Mouse (Mus musculus) forebrain, postnatal 0 days (tissue): Measurements from ENCODE around the gene Cdca8. TPM values are rescaled to one million over a fixed set of nuclear protein-coding genes. Genes with fewer than 3 reads are reported as not detected.

Experiments
- ATAC-seq: fragments of 200-750 bp; cut with Nextera tagmentation; 2 replicates; pipeline ENCODE4 v1.8.0; 2017; ENCODE audit warnings: mild to moderate bottlenecking, moderate library complexity
- DNase-seq: peaks from one replicate; pipeline ENCODE4 v3.0.0-alpha.2; 2015
- H3K27ac ChIP-seq: fragments of 300-500 bp; sonication (generic); 2 replicates; pipeline ENCODE4 v1.5.1; 2014; ENCODE audit warnings: low read depth, mild to moderate bottlenecking, antibody characterized with exemption, low read length, moderate library complexity, mixed read lengths
- H3K27me3 ChIP-seq: fragments of 300-500 bp; sonication (generic); 2 replicates; pipeline ENCODE4 v1.6.1; 2014; ENCODE audit warnings: mild to moderate bottlenecking, low read length, mixed read lengths; ENCODE audit not compliant: insufficient read depth
- H3K36me3 ChIP-seq: fragments of 300-500 bp; sonication (generic); 2 replicates; pipeline ENCODE4 v1.6.1; 2014; ENCODE audit warnings: mild to moderate bottlenecking, moderate library complexity; ENCODE audit not compliant: insufficient read depth
- H3K4me1 ChIP-seq: fragments of 300-500 bp; sonication (generic); 2 replicates; pipeline ENCODE4 v1.6.1; 2014; ENCODE audit warnings: antibody characterized with exemption; ENCODE audit not compliant: insufficient read depth
- H3K4me2 ChIP-seq: fragments of 300-500 bp; sonication (generic); 2 replicates; pipeline ENCODE4 v1.6.1; 2014; ENCODE audit warnings: low read depth, mild to moderate bottlenecking, moderate library complexity
- H3K4me3 ChIP-seq: fragments of 300-500 bp; sonication (generic); 2 replicates; pipeline ENCODE4 v1.5.1; 2014; ENCODE audit warnings: low read depth, low read length, mixed read lengths
- H3K9ac ChIP-seq: fragments of 300-500 bp; sonication (generic); 2 replicates; pipeline ENCODE4 v1.6.1; 2014; ENCODE audit warnings: mild to moderate bottlenecking
- H3K9me3 ChIP-seq: fragments of 300-500 bp; sonication (generic); 2 replicates; pipeline ENCODE4 v1.6.1; 2016; ENCODE audit warnings: low read length
- CTCF ChIP-seq: sonication (generic); IDR thresholded peaks from 2 replicates; pipeline ENCODE4 v1.5.1; 2016; ENCODE audit warnings: antibody characterized with exemption, control low read depth, low read depth
- WGBS: fragments of 180-500 bp; shearing (Covaris S2); extraction: QIAGEN DNeasy Blood & Tissue Kit; methylation state at CpG from one replicate; pipeline ENCODE4 v1.1.7; 2014; 5-methylcytosine and 5-hydroxymethylcytosine counted together
- polyA plus RNA-seq: library from polyadenylated mRNA; unstranded; fragments of >200 nt; fragmentation: Nextera tagmentation; extraction: Ambion mirVana; gene quantifications from 2 replicates; pipeline ENCODE4 v1.2.1, GENCODE M21; 2015
- total RNA-seq: library from RNA; depleted of rRNA; stranded (reverse); fragments of >200 nt; gene quantifications from 2 replicates; pipeline ENCODE4 v1.2.3, GENCODE M21; 2014

Cdca8 gene
- total and polyA plus RNA-seq, 2 experiments from 2014 or later: 10.1 to 21.2 TPM

- Histone ChIP-seq H3K27me3 (peaks cover 55% of the 10 kb centered on the region), H3K4me3 (no peak overlapping the region), H3K27ac (no peak overlapping the region), H3K9ac (no peak overlapping the region), H3K4me1 (no peaks in the 10 kb centered on the region; the same call in 1 of the 2 replicates), H3K36me3 (no peaks in the 10 kb centered on the region), H3K9me3 (no peaks in the 10 kb centered on the region), H3K4me2 (no peak overlapping the region)
- peak; percentile 35; the same call in 1 of the 2 replicates for TF ChIP-seq CTCF
- 20% methylated on average over 9 of the region's 9 CpGs for WGBS
- ATAC-seq: peak; percentile 68
- no peak for DNase-seq
Measured at GRCm38 (mm10) chr4:124983893-124984526, 44.9 kb upstream of the Cdca8 start.

DNA sequence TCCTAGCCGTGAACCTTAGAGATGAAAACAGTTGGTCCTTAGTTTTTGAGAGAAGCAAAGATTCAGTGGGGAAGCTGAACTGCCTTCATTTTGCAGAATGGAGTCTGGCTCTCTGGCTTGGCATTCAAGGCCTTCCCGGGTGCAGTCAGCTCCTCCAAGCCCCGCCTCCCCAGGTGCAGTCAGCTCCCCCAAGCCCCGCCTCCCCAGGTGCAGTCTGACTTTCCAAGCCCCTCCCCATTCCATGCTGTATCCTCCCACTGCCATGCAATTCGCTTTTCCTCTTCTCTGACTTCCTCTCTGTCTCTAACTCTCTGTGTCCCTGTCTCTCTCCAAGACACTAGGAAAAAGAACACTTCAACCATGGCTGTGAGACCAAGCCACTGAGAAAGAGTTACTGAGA is 39.1 kb upstream of the Cdca8 start:
- H3K27ac ChIP-seq: no peak overlapping the region
- H3K4me3 ChIP-seq: no peak overlapping the region
- no peaks in the 10 kb centered on the region for H3K9me3 ChIP-seq
- WGBS: 41% methylated on average over 5 of the region's 5 CpGs
- ATAC-seq (no peak), DNase-seq (no peak)
- H3K36me3 ChIP-seq: no peaks in the 10 kb centered on the region
- H3K4me1 ChIP-seq: no peaks in the 10 kb centered on the region
- no peak overlapping the region for H3K9ac ChIP-seq
- H3K4me2 ChIP-seq: no peak overlapping the region
- no peak for TF ChIP-seq CTCF
- H3K27me3 ChIP-seq: peaks cover 1% of the 10 kb centered on the region; the same call in 1 of the 2 replicates

- no peak for ATAC-seq
- WGBS: 72% methylated on average over 2 of the region's 2 CpGs
- H3K9ac ChIP-seq: no peak overlapping the region
- no peak overlapping the region for H3K4me3 ChIP-seq
- H3K27me3 ChIP-seq: no peaks in the 10 kb centered on the region
- H3K27ac ChIP-seq: no peak overlapping the region
- H3K4me2 ChIP-seq: no peak overlapping the region
- H3K36me3 ChIP-seq: no peaks in the 10 kb centered on the region
- no peak for DNase-seq
- H3K9me3 ChIP-seq: no peaks in the 10 kb centered on the region
- TF ChIP-seq CTCF: no peak
- peaks cover 5% of the 10 kb centered on the region; the same call in 1 of the 2 replicates for H3K4me1 ChIP-seq
Measured at GRCm38 (mm10) chr4:124973296-124973695, 34.2 kb upstream of the Cdca8 start.

DNA sequence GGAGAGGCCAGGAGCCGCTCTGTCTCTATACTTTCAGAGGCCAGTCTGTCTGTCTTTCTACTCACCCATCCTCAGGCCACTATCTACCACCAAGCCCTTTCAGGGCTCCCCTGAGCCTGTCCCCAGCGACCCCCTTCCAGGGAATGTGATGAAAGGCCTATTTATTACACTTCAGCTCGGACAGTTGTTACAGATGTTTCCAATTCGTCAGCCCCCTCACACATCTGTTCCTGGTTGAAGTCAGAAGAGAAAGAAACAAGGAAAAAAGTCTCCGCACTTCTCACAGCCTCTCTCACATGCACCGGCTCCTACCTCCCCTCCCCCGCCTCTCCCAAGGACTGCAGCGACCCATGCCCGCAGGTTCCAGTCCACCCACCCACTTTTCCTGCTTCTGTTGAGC is 33.2 kb upstream of the Cdca8 start:
- no peak for TF ChIP-seq CTCF
- no peak for ATAC-seq
- Histone ChIP-seq H3K36me3 (no peaks in the 10 kb centered on the region), H3K4me3 (no peak overlapping the region), H3K4me1 (peaks cover 5% of the 10 kb centered on the region; the same call in 1 of the 2 replicates), H3K27ac (no peak overlapping the region), H3K9me3 (no peaks in the 10 kb centered on the region), H3K9ac (no peak overlapping the region), H3K4me2 (no peak overlapping the region), H3K27me3 (no peaks in the 10 kb centered on the region)
- 73% methylated on average over 9 of the region's 9 CpGs for WGBS
- DNase-seq: no peak

GRCm38 (mm10) chr4:124971094-124971493 is 32.0 kb upstream of the Cdca8 start:
- Histone ChIP-seq H3K9ac (no peak overlapping the region), H3K27me3 (no peaks in the 10 kb centered on the region), H3K36me3 (no peaks in the 10 kb centered on the region), H3K4me2 (no peak overlapping the region), H3K4me3 (no peak overlapping the region), H3K4me1 (peaks cover 5% of the 10 kb centered on the region; the same call in 1 of the 2 replicates), H3K9me3 (no peaks in the 10 kb centered on the region), H3K27ac (peak overlapping the region; percentile 45; the same call in 1 of the 2 replicates)
- ATAC-seq: no peak
- TF ChIP-seq CTCF: no peak
- 86% methylated on average over 8 of the region's 8 CpGs for WGBS
- peak; percentile 12 for DNase-seq

DNA sequence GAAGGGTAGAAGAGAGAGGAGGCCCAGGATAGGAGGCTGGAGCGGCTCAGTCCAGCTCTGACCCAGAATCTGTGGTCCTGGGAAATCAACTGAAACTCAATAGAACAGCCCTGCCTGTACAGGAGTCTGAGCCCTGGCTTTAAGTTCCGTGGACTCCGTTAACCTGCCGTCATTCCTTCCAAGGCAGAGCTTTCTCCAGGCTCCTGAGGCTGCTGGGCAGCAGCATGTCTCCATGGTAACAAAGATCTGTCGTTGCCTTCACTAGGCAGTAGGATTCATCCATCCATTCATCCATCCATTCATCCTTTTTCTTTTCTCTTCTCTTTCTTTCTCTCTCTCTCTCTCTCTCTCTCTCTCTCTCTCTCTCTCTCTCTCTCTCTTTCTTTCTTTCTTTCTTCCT is 31.6 kb upstream of the Cdca8 start:
- WGBS: 29% methylated on average over 5 of the region's 5 CpGs
- no peak overlapping the region; the same call in 1 of the 2 replicates for H3K27ac ChIP-seq

DNA sequence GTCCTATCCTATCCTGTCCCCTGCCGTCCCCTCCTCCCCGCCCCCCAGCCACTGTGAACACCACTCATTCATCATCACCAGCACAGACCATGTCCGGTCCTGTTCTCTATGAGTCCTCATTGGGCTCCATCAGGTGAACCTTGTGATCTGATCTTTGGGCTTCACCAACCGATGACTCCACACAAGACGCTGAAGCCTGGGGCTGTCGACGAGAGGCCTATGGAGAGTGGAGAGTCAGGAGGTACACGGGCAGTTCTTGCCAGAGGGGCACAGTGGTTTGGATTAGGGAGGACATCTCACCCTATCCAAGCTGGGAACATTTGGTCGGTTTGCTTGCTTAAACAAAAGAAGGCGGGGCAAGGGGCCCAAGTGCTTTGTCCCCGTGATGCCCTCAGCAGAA is 31.1 kb upstream of the Cdca8 start:
- no peak overlapping the region for H3K4me2 ChIP-seq
- no peak for ATAC-seq
- H3K27ac ChIP-seq: no peak overlapping the region
- DNase-seq: no peak
- TF ChIP-seq CTCF: no peak
- peaks cover 5% of the 10 kb centered on the region; the same call in 1 of the 2 replicates for H3K4me1 ChIP-seq
- H3K4me3 ChIP-seq: no peak overlapping the region
- no peak overlapping the region for H3K9ac ChIP-seq
- H3K36me3 ChIP-seq: no peaks in the 10 kb centered on the region
- no peaks in the 10 kb centered on the region for H3K9me3 ChIP-seq
- 75% methylated on average over 11 of the region's 11 CpGs for WGBS
- no peaks in the 10 kb centered on the region for H3K27me3 ChIP-seq

More for the DNA sequence above, 31.6 kb upstream of the Cdca8 start:
- Histone ChIP-seq H3K9ac (no peak overlapping the region), H3K4me1 (peaks cover 5% of the 10 kb centered on the region; the same call in 1 of the 2 replicates), H3K27me3 (no peaks in the 10 kb centered on the region), H3K4me2 (no peak overlapping the region), H3K9me3 (no peaks in the 10 kb centered on the region), H3K36me3 (no peaks in the 10 kb centered on the region), H3K4me3 (no peak overlapping the region)
- no peak for TF ChIP-seq CTCF
- peak; percentile 51 for DNase-seq
- ATAC-seq: peak; percentile 76
